Mouse (Mus musculus) cerebellum, postnatal 10 days (tissue): ENCODE results near the gene Trappc13.
A peak's percentile ranks its signal among the peaks of the same experiment; 100 is the strongest.
"Not testable (repeated sequence)": the region's sequence is repeated elsewhere in the genome, so short reads cannot be mapped to it uniquely, and the experiment has no call there.

Source experiments
- DNase-seq, 2 experiments: peaks; one replicate each; pipeline ENCODE4 v3.0.0; 2021; ENCODE audit warnings: mixed read lengths in 2 of 2

Trappc13 gene

DNA sequence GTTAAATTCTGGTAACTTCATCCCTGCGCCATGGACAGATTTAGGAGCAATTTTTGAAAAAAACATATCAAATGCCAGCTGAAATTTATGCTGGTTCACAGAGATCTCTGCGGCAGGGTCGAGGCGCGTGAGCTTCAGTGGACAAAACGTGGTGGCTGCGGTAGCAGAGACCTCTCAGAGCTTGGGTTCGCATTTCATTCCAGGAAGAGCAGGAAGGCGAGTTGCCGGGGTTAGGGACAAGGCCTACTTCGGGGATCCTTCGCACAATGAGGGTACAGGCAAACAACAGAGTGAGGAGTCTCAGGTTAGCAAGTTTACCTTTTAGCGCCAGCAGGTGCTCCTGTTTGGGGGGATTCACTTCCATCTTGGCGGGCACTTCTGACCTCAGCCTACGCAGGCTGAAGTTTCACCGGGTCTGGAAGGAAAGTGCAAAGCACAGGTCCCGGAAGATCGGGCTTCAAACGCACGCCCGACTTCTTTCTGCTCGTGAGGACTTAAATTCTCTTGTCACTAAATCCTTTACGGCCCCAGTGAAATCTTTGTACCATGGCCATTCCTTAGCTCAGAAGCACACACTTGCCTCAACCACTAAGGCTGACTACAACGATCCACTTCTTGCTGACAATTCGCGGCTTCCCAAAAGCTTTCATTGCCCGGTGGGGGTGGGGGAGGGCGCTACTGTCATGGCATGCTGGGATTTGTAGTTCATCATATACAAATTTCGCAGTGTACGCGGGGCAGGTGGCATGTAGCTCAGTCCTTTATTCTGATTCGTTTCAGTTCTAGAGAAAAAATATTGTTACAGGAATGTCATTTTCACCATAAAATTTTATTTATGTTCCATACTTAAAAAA is at the start of gene Trappc13:
Trappc13 (minus strand) TSS at position 674 of the 854 bp plus-strand sequence.
- DNase-seq: peak; percentile 94 to 95

DNA sequence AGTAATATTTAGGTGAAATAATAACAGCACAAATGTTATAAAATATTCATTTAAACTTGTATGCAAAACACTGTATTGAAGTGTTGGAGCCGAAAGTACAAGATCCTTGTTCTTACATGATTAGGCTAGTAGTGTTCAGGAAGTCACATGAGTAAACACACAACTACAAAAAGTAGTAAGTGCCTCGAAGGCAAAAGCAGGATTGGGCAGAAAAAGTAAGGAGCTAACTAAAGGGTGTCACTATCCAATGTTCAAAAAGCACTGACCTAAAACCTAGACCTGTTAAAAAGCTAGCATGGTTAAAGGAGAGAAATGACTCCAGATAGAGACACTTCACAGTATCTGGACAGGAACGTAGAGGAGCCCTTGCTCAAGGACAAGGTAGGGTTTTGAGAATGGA is 49.2 kb upstream of the Trappc13 start:
- no peak for DNase-seq

DNA sequence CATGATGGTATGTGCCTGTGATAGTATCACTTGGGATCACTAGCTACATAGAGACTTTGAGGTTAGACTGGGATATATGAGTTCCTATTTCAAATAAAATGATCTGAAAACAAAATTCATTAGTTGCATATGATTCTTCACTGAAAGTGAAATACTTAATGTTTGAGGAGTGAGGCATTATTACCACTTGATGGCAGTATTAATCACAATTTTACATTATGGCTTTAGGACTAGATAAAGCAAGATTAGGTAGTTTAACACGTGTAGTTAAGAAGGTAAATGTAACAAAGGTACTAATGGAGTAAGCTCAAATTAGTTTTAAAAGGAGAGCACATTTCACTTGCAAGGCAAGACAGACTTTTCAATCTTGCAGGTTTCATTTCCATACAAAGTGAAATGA is 26.0 kb upstream of the Trappc13 start:
- DNase-seq: no peak

DNA sequence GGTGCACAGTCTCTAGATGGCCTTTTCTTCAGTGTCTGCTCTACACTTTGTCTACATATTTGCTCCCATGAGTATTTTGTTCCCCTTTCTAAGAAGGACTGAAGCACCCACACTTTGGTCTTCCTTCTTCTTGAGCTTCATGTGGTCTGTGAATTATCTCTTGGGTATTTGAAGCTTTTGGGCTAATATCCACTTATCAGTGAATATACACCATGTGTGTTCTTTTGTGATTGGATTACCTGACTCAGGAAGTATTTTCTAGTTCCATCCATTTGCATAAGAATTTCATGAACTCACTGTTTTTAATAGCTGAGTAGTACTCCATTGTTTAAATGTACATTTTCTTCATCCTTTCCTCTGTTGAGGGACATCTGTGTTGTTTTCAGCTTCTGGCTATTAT is 17.6 kb upstream of the Trappc13 start:
- not testable (repeated sequence) for DNase-seq

DNA sequence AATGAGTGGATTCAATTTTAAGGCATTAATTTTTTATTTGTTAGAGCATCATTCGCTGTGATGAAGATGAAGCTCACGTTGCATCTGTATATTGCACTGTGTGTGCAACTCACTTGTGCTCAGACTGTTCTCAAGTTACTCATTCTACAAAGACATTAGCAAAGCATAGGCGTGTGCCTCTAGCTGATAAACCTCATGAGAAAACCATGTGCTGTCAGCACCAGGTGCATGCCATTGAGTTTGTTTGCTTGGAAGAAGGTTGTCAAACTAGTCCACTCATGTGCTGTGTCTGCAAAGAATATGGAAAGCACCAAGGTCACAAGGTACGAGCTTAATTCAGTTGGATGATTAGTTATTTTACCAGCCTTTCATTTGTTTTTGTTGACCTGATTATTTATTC is 9.1 kb upstream of the Trappc13 start:
- DNase-seq: no peak

DNA sequence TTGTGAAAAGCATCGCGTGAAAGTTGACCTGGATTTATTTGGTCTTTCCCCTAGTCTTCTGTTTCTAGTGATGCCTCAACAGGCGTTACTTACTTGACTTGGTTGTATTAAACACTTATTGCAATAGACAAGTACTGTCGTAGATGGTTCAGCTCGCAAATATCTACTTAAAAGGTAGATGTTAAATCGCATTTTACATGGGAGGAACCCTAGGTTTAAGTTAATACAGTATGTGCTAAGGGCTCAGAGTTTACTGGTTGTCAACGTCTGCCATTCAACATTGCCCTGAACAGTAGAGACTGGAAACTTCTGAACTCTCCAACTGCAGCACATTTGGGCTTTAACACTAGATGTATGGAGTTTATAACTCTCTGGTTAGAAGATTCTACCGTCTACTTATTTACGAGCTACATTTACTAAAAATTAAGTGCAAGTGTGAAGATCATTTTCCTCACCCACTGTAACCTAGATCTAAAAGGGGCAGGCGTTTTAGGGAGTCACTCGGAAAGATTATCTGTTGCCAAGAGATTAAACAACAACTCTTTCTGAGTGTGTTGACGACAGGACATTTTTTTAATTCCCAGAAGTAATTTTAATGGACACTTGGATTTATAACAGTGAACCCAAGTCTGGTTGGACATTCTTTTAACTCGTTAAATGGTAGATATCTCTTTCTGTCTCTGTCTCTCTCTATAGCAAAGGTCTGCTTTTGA is 1.1 kb upstream of the Trappc13 start:
- no peak for DNase-seq

DNA sequence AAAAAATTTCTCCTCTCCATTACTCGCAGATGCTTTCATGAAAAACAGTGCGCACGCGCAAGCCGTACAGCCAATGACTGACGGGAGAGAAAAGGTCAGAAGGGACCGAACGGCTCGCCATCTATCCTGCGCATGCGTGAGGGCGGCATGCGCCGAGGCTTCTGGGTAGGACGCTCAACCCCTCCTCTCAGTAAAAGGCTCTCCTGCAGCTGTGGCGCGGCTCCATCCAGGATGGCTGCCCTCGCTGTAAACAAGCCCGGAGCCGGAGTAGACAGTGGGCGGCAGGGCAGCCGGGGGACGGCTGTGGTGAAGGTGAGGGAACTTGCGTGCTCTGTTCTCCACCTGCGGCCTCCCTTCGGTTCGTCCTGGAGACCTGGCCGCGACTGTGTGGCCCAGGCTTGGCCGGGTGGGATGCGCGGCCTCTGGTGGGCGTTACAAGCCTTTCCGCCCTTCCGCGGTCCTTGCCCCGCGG is 417 bp upstream of the Trappc13 start, which contains the start of gene Trim23:
Trim23 (plus strand) TSS at position 148 of the 472 bp plus-strand sequence.
- DNase-seq: peak; percentile 98 to 99

DNA sequence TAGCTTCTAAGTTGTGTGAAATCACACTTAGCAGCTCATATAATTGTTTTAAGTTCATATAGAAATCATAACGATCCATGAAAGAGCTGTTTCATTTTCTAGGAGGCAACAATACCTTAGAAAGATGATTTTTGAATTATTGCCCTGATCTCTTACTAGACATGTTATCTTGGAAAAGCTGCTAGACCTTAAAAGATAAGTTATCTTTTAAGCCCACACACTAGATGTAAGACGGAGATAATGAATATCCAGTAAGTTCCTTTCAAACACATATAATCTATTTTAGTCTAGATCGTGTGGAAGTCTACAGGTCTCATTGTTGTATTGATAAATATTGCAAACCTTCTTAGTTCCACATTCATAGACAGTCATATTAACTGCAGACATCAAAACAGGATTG is 1.4 kb downstream of the Trappc13 start:
- DNase-seq: no peak

DNA sequence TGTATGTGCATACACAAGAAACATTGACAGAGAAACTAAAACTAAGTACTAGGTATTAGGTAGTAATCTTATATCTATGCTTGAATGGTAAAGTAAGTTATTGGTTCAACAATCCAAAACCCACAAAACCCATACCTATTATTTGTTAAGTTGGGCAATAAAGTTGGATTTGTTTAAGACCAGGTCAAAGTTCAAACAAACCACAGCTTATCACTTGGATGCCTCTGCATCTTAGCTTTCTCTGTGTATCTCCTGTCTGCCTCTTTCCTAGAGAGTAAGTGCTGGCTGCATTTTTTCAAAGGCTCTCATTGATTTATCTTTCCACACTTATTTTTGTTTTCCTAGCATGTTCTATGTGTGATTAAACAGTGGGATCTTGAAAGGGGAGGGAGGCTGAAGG is 5.8 kb downstream of the Trappc13 start:
- no peak for DNase-seq

DNA sequence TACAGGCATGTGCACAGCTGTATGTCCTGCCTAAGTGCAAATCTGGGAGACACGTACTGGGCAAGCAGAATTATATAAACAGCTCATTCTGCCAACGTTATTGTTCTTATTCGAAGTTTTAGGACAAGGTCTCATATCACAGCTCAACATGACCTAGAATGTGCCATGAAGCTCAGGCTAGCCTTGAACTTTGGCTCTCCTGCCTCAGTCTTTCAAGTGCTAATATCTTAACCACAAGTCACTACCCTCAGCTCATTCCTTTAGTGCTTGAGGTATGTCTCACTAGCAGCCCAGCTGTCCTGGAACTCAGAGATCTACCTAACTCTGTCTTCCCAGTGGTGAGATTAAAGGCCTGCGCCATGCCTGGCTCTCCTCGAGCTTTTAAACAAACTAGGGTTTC is 6.6 kb downstream of the Trappc13 start:
- no peak for DNase-seq

DNA sequence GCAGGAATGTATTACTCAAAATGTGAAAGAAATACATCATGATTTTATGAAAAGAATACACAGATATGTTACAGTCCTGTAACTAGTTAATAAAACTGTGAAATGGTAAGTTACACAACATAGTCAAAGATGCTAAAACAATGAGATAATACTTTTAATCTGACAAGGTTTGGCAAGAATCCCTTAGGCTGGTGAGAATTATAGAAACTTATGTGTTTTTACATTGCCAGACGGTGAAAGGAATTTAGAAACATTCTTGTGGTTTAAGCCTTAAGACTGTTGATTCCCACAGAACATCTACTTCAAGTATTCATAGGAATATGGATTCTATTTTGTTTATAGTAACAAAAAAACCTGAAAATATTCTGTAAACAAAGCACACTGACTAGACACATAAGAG is 22.6 kb downstream of the Trappc13 start:
- DNase-seq: no peak

DNA sequence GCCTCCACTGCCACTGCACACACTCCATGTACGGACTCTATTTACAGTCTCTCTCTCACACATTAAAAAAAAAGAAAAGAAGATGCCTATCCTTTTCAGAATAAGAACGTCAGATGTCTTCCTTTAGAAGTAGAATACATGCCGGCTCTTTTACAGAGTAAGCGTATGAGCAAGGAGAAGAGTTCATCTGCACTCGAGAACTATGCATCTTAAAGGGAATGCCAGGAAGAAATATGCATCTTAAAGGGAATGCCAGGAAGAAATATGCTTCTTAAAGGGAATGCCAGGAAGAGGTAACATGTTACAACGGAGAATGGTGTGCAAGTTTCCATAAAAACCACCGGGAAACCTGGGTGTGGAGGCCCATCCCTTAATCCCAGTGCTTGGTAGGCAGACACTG is 23.2 kb downstream of the Trappc13 start:
- DNase-seq: no peak

DNA sequence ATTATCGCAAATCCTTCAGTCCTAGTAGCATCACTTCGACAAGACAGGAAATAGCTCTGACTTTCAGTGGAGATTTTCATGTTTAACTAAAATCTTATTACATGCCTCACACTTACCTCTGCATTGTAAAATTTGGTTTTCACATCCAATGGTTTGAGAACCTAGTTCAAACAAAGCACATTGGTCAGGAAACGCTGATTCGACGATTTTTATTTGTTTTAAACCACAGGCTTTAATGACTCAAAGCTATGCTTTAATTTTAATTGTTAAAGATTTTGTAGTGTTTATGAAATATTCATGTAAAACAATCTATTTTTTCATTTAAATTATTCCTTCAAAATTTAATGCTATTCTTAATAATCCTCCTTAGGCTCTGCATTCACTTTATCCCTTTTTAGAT is 24.1 kb downstream of the Trappc13 start:
- DNase-seq: no peak

DNA sequence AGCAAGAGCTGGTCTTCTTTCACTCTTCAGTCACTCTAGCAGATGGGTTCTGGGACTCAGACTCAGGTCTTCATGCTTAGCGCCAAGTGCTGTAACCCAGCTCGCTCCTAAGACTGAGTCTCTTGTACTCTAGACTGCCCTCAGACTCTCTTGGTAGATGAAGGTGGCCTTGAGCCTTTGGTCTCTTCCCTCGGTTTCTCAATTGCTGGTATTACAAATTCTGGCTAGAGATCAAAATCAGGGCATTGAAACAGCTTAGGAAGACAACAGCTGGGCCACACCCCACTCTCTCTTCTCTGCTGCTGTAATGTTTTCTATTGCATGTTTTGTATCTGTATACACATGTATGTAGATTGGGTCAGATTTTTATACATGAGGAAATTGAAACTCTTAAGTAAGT is 32.6 kb downstream of the Trappc13 start:
- no peak for DNase-seq

DNA sequence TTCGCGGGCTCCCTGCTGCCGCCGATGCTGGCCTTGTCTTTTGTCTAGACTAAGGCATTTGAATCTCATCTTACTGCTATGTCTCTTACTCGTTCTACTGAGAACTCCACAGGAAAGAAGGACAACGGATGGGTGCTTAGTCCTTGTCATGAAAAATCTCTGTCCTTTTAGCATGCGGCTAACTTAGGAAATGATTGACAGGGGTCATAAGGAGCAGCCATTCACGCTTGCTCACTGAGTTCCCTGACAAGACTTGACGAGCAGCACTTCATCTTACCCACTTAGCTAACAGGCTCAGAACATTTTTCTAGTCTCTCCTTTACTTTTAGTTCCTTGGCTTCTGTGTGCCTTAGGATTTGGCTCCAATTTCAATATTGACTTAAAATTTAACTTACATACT is 33.4 kb downstream of the Trappc13 start:
- DNase-seq: no peak

DNA sequence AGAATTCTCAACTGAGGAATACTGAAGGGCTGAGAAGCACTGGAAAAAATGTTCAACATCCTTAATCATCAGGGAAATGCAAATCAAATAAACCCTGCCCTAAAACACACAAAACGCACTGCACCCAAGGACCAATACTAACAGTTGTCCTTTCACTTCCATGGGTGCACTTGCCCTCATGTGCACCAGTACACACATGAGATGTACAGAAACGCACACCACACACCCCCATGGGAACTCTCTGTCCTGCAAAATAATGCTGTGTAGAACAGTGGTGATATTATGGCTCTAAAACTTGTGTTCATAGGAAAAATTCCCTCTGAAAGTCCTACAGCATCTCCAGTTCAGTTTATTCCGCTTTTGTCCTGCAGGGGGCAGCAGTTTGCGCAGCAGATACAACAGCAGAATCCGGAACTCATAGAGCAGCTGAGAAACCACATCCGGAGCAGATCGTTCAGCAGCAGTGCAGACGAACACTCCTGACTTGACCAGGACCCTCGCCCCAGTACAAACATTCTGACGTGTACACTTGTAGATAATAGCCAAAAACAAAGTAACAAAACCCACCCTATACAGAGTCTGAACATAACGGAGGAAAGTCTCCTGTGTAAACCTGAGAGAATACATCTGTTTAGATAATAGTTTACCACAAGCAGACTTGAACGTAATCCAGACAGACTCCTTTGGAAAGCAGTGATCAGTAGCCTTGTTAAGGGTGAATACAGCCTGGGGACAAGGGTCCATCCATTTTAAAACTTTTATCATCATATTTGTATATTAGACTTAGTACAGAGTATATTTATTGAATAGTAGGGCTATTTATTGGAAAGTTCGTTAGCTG is 38.7 kb downstream of the Trappc13 start:
- peak; percentile 82 to 89 for DNase-seq

DNA sequence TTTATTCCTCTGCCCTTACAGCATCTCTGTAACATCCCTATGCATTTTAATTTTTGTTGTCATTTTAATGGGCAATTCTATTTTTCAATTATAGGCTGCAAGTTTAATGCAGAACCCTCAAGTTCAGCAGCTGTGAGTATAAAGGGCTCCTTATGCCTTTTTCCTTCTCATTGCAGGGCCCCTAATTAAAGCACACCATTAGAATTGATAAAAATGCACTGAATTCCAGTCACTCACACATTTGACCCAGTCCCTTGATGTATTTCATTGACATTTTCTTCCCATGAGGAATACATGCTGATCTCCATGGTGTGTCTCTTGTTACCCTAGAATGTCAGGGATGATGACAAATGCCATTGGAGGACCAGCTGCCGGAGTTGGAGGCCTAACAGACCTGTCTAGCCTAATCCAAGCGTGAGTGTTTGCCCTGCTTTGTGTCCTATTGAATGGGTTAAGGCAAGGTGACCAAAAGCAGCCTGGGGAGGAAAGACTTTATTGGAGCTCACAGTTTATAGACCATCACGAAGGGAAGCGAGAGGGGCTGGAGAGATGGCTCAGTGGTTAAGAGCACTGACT is 43.7 kb downstream of the Trappc13 start:
- DNase-seq: no peak

DNA sequence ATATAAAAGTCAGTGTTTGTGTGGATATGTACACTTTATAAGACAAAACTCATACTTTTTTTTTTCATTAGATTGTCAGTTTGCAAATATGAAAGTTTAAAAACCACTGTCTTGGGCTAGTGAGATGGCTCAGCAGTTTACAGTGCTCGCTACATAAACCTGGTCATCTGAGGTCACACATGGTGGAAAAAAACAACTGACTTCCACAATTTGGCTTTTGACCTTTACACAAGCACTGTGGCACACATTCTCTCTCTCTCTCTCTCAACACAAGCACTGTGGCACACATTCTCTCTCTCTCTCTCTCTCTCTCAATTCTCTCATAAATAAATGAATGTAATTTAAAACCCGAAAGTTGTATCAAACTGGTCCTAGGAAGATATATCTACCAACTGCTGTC is 45.7 kb downstream of the Trappc13 start:
- no peak for DNase-seq

DNA sequence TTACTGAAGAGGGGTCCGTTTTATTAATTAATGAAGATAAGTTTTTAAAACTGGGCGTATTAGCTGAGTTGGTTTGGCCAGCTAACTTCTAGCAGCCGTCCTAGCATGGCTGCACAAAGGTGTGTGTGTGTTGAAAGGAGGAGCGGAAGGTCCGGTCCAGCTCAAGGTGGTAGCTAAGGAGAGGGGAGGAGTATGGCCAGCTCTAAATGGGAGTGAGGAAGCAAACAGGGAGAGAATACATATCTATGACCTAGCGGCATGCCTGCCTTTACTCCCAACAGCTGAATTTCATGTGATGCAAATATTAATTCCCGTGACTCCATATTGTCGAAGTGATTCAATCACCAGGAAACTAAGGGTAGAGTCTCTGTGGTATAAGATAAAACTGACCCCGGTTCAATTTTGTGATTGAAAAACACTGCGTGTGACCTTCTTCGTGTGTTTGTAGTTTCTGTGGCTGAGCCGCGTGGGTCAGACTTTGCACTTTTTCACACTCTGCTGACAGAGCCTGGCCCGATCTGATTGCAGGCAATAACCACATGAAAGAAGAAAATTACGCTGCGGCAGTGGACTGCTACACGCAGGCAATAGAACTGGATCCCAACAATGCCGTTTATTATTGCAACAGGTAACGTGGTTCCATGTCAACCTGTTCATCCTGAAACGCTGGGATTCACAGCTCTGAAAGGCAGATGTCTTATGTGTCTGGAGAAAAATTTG is 54.4 kb downstream of the Trappc13 start:
- no peak for DNase-seq

DNA sequence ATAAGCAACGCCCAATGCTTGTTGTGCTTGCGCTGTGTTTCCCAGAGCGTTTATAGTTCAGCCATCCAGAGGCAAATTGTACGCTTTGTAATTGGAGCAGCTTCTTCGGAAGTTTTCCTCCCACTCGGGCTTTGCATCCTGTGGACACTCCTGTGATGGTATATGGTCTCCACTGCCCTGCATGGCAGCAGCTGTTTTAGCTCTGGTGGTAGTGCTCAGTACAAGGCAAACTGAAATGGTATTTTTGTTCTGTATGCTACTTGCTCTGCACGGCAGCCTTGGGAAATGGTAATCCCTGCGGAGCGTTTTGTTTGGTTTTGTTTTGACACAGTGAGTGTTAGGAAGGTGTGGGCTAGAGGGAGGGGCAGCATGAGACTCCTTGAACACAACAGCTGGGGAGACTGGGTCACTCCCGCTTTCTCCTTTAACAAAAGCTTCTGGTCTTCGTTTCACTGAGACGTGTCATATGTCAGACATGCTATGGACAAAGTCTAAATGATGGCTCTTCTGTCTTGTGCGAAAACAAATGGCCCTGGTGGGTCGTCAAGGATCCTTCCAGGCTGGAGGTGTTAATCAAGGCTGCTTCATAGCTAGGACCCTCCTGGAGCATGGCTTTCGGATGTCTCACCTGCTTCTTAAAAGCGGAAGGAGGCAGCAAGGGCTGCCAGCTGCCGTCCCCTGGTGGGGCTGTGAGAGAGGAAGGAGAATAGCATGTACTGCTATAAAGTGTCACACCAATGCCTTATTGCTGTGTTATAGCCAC is 56.0 kb downstream of the Trappc13 start:
- DNase-seq: no peak

DNA sequence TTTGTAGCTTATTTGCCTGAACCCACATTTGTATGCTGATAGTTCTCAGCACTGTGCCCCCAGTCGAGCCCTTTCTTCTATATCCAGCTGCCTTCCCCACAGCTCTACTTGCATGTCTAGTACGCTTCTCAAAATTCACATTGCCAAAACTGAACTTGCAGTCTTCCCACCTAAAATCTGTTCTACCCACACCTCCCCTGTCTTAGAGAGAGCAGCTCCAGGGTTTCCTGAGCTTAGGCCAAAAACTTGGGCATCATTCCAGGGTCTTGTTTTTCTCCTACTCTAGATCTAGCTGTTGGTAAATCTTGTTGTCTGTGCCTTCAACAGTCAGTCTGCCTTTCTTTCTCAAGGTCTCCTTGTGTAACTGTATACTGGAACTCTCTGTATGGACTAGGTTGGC is 63.4 kb downstream of the Trappc13 start:
- DNase-seq: no peak
